Mouse (Mus musculus) forebrain, embryonic 16.5 days (tissue): ENCODE results near the gene Sgsm2. TPM values are rescaled to one million over a fixed set of nuclear protein-coding genes. Genes with fewer than 3 reads are reported as not detected.

ENCODE experiments used
- ATAC-seq: fragments of 200-750 bp; cut with Nextera tagmentation; 2 replicates; pipeline ENCODE4 v1.8.0; 2017; ENCODE audit warnings: mild to moderate bottlenecking, moderate library complexity
- H3K27ac ChIP-seq: fragments of 300-500 bp; sonication (generic); 2 replicates; pipeline ENCODE4 v1.5.1; 2014; ENCODE audit warnings: low read length, control low read depth
- H3K27me3 ChIP-seq: fragments of 300-500 bp; sonication (generic); replicated peaks from 2 replicates; pipeline ENCODE4 v1.6.1; 2014; ENCODE audit warnings: low read length; ENCODE audit not compliant: control insufficient read depth, insufficient read depth
- H3K36me3 ChIP-seq: fragments of 300-500 bp; sonication (generic); 2 replicates; pipeline ENCODE4 v1.6.1; 2014; ENCODE audit not compliant: control insufficient read depth, insufficient read depth
- H3K4me1 ChIP-seq: fragments of 300-500 bp; sonication (generic); replicated peaks from 2 replicates; pipeline ENCODE4 v1.6.1; 2014; ENCODE audit warnings: low read length; ENCODE audit not compliant: control insufficient read depth, insufficient read depth
- H3K4me2 ChIP-seq: fragments of 300-500 bp; sonication (generic); 2 replicates; pipeline ENCODE4 v1.6.1; 2014; ENCODE audit warnings: mild to moderate bottlenecking, low read length, control low read depth
- H3K4me3 ChIP-seq: fragments of 300-500 bp; sonication (generic); replicated peaks from 2 replicates; pipeline ENCODE4 v1.5.1; 2014; ENCODE audit warnings: mild to moderate bottlenecking, low read length, control low read depth
- H3K9ac ChIP-seq: fragments of 300-500 bp; sonication (generic); replicated peaks from 2 replicates; pipeline ENCODE4 v1.6.1; 2014; ENCODE audit warnings: low read depth, low read length, control low read depth
- H3K9me3 ChIP-seq: fragments of 300-500 bp; sonication (generic); 2 replicates; pipeline ENCODE4 v1.6.1; 2016; ENCODE audit warnings: low read length; ENCODE audit not compliant: control insufficient read depth
- WGBS: fragments of 180-500 bp; shearing (Covaris S2); extraction: QIAGEN DNeasy Blood & Tissue Kit; methylation state at CpG from one replicate; pipeline ENCODE4 v1.1.7; 2014; 5-methylcytosine and 5-hydroxymethylcytosine counted together
- polyA plus RNA-seq: library from polyadenylated mRNA; unstranded; fragments of >200 nt; fragmentation: Nextera tagmentation; extraction: Ambion mirVana; gene quantifications from 2 replicates; pipeline ENCODE4 v1.2.1, GENCODE M21; 2015

Gene Sgsm2
- polyA plus RNA-seq, 1 experiment from 2014 or later = 18.2 TPM

GRCm38 (mm10) chr11:74828404-74828931, 68.4 kb downstream of the Sgsm2 start:
- no peak overlapping the region for H3K4me2 ChIP-seq
- no peak overlapping the region for H3K9ac ChIP-seq
- H3K9me3 ChIP-seq = no peaks in the 10 kb centered on the region
- H3K27ac ChIP-seq = no peak overlapping the region
- H3K36me3 ChIP-seq = no peaks in the 10 kb centered on the region
- H3K27me3 ChIP-seq = no peaks in the 10 kb centered on the region
- H3K4me1 ChIP-seq = peaks cover 17% of the 10 kb centered on the region
- WGBS = 10% methylated on average over 2 of the region's 2 CpGs
- no peak for ATAC-seq
- no peak overlapping the region for H3K4me3 ChIP-seq

- 71% methylated on average over 7 of the region's 7 CpGs for WGBS
- no peaks in the 10 kb centered on the region for H3K9me3 ChIP-seq
- ATAC-seq = no peak
- H3K4me1 ChIP-seq = peaks cover 11% of the 10 kb centered on the region
- no peak overlapping the region for H3K27ac ChIP-seq
- no peaks in the 10 kb centered on the region for H3K27me3 ChIP-seq
- no peak overlapping the region for H3K4me3 ChIP-seq
- no peak overlapping the region for H3K4me2 ChIP-seq
- no peak overlapping the region for H3K9ac ChIP-seq
- no peaks in the 10 kb centered on the region for H3K36me3 ChIP-seq
These were observed 69.0 kb downstream of the Sgsm2 start for GRCm38 (mm10) chr11:74827791-74828403.

- ATAC-seq = no peak
- WGBS = 90% methylated on average over 5 of the region's 5 CpGs
These were observed 70.2 kb downstream of the Sgsm2 start for GRCm38 (mm10) chr11:74826702-74827101.

GRCm38 (mm10) chr11:74826151-74826550, 70.7 kb downstream of the Sgsm2 start:
- Histone ChIP-seq H3K9me3 (no peaks in the 10 kb centered on the region), H3K9ac (no peak overlapping the region), H3K27me3 (no peaks in the 10 kb centered on the region), H3K4me2 (no peak overlapping the region), H3K4me1 (peaks cover 7% of the 10 kb centered on the region), H3K36me3 (no peaks in the 10 kb centered on the region), H3K27ac (no peak overlapping the region), H3K4me3 (no peak overlapping the region)
- 76% methylated on average over 7 of the region's 7 CpGs for WGBS
- no peak for ATAC-seq

More at GRCm38 (mm10) chr11:74826702-74827101, 70.2 kb downstream of the Sgsm2 start:
- no peak overlapping the region for H3K4me2 ChIP-seq
- peaks cover 7% of the 10 kb centered on the region for H3K4me1 ChIP-seq
- H3K9me3 ChIP-seq = no peaks in the 10 kb centered on the region
- no peak overlapping the region for H3K9ac ChIP-seq
- no peaks in the 10 kb centered on the region for H3K36me3 ChIP-seq
- no peak overlapping the region for H3K27ac ChIP-seq
- H3K4me3 ChIP-seq = no peak overlapping the region
- H3K27me3 ChIP-seq = no peaks in the 10 kb centered on the region

- no peaks in the 10 kb centered on the region for H3K27me3 ChIP-seq
- ATAC-seq = no peak
- whole genome bisulfite sequencing = 83% methylated on average over 7 of the region's 7 CpGs
- H3K9me3 ChIP-seq = no peaks in the 10 kb centered on the region
- no peak overlapping the region for H3K9ac ChIP-seq
- 0 out of 2 replicates have a peak, but pooled peaks cover under 1% of the 10 kb centered on the region for H3K36me3 ChIP-seq
- H3K4me3 ChIP-seq = no peak overlapping the region
- no peaks in the 10 kb centered on the region for H3K4me1 ChIP-seq
- H3K27ac ChIP-seq = no peak overlapping the region
- no peak overlapping the region for H3K4me2 ChIP-seq
These were observed 74.0 kb downstream of the Sgsm2 start for GRCm38 (mm10) chr11:74822746-74823440.

- no peaks in the 10 kb centered on the region for H3K9me3 ChIP-seq
- H3K36me3 ChIP-seq = peaks cover 4% of the 10 kb centered on the region; the same call in 1 of the 2 replicates
- no peaks in the 10 kb centered on the region for H3K4me1 ChIP-seq
- no peak overlapping the region for H3K4me3 ChIP-seq
- H3K9ac ChIP-seq = no peak overlapping the region
- H3K4me2 ChIP-seq = no peak overlapping the region
- H3K27me3 ChIP-seq = no peaks in the 10 kb centered on the region
- 26% methylated on average over 1 of the region's 1 CpGs for WGBS
- H3K27ac ChIP-seq = no peak overlapping the region
- no peak for ATAC-seq
These were observed 75.4 kb downstream of the Sgsm2 start for GRCm38 (mm10) chr11:74821463-74821862.

- 53% methylated on average over 1 of the region's 1 CpGs for WGBS
- Histone ChIP-seq H3K4me1 (no peaks in the 10 kb centered on the region), H3K36me3 (peaks cover 4% of the 10 kb centered on the region; the same call in 1 of the 2 replicates), H3K4me3 (no peak overlapping the region), H3K4me2 (no peak overlapping the region), H3K9me3 (no peaks in the 10 kb centered on the region), H3K9ac (no peak overlapping the region), H3K27me3 (no peaks in the 10 kb centered on the region), H3K27ac (no peak overlapping the region)
- ATAC-seq = no peak
These were observed 75.9 kb downstream of the Sgsm2 start for GRCm38 (mm10) chr11:74820921-74821320.

- H3K27ac ChIP-seq = no peak overlapping the region
- H3K9me3 ChIP-seq = no peaks in the 10 kb centered on the region
- H3K27me3 ChIP-seq = no peaks in the 10 kb centered on the region
- ATAC-seq = no peak
- H3K36me3 ChIP-seq = peaks cover 4% of the 10 kb centered on the region; the same call in 1 of the 2 replicates
- H3K4me3 ChIP-seq = no peak overlapping the region
- no peak overlapping the region for H3K9ac ChIP-seq
- H3K4me2 ChIP-seq = no peak overlapping the region
- H3K4me1 ChIP-seq = no peaks in the 10 kb centered on the region
These were observed 81.1 kb downstream of the Sgsm2 start for GRCm38 (mm10) chr11:74815795-74816194.

- H3K27ac ChIP-seq = no peak overlapping the region
- peaks cover 3% of the 10 kb centered on the region; the same call in 1 of the 2 replicates for H3K36me3 ChIP-seq
- no peaks in the 10 kb centered on the region for H3K27me3 ChIP-seq
- H3K9ac ChIP-seq = no peak overlapping the region
- H3K4me1 ChIP-seq = no peaks in the 10 kb centered on the region
- H3K4me2 ChIP-seq = no peak overlapping the region
- ATAC-seq = no peak
- no peaks in the 10 kb centered on the region for H3K9me3 ChIP-seq
- H3K4me3 ChIP-seq = no peak overlapping the region
- 90% methylated on average over 5 of the region's 5 CpGs for whole genome bisulfite sequencing
These were observed 85.3 kb downstream of the Sgsm2 start for GRCm38 (mm10) chr11:74811538-74811937.
